Mouse (Mus musculus) large intestine, adult 2 months (tissue): ENCODE results near the gene Trmt10a. TPM values are rescaled to one million over a fixed set of nuclear protein-coding genes. Genes with fewer than 3 reads are reported as not detected.
"Not testable (repeated sequence)": the region's sequence is repeated elsewhere in the genome, so short reads cannot be mapped to it uniquely, and the experiment has no call there.

ENCODE experiments used
- DNase-seq: peaks from one replicate; pipeline ENCODE4 v3.0.0-alpha.2; 2012; ENCODE audit warnings: low read depth, low spot score
- WGBS: fragments of 180-500 bp; shearing (Covaris S2); methylation state at CpG from one replicate; pipeline ENCODE4 v1.1.7; 2018; 5-methylcytosine and 5-hydroxymethylcytosine counted together
- polyA plus RNA-seq: library from polyadenylated mRNA; depleted of rRNA; stranded (reverse); fragments of >200 nt; gene quantifications from 2 replicates; pipeline ENCODE4 v1.2.3, GENCODE M21; 2012

Gene Trmt10a
- polyA plus RNA-seq, 1 experiment, result 0.73 TPM

DNA sequence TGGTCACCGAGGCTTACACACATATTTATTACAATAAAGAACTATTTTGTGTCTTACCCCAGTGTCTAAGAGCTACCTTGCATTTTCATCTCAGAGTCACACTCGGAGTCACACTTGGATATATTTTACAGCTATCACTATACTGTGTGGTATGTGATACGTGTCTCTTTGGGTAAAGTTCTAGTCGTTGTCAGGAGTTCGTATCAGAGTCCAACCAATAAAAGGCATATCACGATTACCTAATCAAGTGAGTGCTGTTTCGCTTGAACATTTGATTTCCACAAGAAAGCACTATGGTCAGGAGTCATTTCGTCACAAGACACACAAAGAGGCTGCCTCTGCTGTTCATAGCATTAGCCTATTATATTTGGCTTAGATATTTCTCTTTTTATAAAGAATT lies 9.8 kb upstream of the Trmt10a start:
- no peak for DNase-seq
- WGBS, result 41% methylated on average over 8 of the region's 8 CpGs

DNA sequence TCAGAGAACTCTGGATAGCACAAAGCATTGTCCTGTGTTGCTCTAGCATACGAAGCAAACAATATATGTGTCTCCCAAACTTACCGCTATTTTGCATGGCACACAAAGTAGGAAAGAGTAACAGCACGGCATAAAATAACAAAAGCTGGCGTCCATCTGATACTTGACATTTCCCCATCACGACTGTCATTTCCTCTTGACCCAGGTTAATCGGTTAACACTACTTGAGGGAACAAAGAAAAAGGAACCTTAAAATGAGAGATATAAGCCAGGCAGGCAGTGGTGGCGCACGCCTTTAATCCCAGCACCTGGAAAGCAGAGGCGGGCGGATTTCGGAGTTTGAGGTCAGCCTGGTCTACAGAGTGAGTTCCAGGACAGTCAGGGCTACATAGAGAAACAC lies 9.3 kb upstream of the Trmt10a start:
- 79% methylated on average over 11 of the region's 11 CpGs for WGBS

DNA sequence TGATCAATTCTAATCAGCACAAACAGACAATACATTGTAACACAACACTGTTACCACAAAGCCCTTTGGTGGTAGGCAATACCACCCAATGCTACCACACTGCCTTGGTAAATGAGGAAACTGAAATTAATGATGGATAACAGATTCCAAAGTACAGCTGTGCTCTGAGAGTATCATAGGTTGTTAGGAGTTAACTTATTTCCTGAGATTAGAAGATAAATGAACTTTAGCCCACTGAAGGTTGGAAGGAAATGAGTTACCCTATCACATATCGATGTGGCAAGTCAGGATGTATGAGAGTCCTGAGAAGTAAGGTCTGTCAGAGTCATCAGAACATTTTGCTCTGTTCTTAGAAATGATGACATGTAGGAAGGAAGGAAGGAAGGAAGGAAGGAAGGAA lies 8.7 kb upstream of the Trmt10a start:
- 26% methylated on average over 1 of the region's 1 CpGs for WGBS
- DNase-seq, result no peak

More for the DNA sequence above, 9.3 kb upstream of the Trmt10a start:
- no peak for DNase-seq

DNA sequence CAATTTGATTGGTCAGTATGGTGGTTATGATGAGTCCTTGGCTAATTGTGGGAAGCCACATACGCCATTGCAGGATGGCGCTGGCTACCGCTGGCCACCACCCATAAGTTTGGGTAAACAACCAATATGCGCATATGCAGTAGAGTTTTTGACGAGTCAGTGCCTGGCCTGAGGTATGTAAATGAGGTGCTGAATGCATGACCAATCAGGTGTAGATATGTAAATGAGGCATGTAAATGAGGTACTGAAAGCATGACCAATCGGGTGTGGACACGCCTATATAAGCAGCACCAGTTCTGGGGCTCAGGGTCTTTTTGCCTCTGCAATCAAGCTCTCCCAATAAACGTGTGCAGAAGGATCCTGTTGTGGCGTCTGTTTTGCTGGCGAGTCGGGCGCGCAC lies 5.1 kb upstream of the Trmt10a start:
- WGBS, result 98% methylated on average over 13 of the region's 13 CpGs
- not testable (repeated sequence) for DNase-seq

DNA sequence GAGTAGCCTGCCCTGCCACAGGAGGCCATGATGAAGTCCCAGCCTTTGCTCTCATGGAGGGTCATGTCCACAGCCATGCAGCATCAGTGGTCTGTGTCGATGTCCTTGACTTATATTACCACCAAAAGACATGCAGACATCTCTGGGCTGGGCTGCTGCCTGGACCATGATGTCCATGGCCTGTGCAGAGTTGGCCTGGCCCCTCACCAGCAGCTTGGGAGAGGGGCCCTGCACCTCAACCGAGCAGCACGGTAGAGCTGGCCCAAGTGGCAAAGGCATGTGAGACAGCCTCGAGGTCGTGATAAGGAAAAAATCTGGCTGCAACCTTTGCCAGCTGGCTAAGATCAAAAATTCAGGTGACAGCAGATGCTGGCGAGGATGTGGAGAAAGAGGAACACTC lies 3.6 kb upstream of the Trmt10a start:
- no peak for DNase-seq
- 88% methylated on average over 6 of the region's 6 CpGs for WGBS

DNA sequence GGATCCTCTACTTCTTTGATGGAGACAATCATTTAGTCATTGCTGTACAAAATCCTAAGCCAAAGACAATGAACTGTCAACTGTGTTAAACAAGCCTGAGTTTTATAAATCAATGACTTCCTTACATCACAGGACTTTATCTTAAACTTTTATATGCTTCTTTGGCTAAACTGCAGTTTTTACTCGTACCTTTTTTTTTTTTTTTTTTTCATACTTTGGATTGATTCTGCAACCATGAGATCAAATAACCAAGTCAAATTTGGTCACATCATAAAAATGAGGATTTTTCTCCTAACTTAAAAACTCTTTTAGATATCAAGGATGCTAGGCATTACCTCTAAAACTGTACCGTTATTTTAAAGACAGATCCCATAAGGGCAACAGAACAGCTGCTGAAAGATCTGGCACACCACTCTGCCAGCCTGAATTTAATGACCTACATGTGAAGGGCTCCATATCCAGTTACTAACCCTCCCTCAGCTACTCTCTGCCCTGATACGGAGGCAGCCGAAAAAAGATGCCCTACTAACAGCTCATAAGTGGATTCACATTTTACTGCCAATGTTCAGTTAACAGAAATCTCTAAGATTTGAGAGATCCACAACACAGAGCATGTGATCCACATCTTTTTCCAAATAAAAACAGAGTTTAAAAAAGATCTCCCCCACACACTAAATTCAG lies 1.1 kb upstream of the Trmt10a start:
- WGBS, result 31% methylated on average over 4 of the region's 4 CpGs
- DNase-seq, result no peak

DNA sequence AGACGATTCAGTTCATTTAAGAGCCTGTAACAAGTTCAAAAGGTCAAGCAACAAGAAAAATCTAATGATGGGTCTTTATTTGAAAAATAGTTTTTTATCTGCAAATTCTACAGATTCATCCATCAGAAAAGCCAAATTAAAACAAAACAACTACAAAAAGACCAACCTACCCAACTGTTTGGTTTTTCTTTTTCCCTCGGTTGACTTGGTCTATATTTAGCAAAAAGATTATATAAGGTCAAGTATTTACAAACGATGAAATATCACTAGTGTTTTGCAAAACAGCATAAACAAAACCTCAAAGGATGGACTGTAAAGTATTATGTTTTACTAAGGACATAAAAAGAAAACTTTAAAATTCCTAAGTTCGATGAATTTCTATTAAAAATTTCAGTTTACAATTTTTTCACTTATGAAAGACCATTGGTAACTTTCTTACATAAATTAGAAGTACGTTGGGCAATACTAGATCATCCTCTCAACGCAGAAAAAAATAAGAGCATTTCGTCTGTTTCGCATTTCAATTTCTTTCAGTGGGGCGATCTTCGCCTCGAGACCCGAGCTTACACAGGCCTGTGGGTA lies 424 bp upstream of the Trmt10a start:
- no peak for DNase-seq
- 1% methylated on average over 12 of the region's 12 CpGs for WGBS

DNA sequence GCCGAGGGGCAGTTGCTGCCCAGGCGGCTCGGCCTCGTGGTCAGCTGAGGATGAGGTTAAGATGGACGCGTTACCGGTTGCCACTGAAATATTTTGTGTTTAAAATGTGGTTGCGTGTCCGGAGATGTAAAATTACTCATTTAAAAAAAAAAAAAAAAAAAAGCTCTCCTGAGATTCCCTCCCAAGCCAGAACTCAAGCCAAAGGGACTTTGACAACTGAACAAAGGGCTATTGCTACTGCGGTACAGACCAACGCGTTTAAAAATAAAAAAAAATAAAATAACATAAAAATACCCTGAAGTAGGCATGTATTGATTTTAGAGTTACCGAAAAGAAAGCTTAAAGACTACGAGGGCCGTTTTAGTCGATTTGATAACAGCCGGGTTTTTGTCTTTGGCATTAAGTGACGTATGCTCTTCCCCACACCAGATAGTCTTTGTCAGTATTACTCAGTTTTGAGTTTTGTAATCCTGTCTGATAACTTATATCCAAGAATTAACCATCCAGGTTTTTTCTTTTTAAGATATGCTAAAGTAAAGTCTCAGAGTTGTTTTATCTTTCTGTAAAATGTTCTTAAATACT lies 903 bp downstream of the Trmt10a start:
- DNase-seq, result no peak
- WGBS, result under 1% methylated on average over 18 of the region's 18 CpGs

DNA sequence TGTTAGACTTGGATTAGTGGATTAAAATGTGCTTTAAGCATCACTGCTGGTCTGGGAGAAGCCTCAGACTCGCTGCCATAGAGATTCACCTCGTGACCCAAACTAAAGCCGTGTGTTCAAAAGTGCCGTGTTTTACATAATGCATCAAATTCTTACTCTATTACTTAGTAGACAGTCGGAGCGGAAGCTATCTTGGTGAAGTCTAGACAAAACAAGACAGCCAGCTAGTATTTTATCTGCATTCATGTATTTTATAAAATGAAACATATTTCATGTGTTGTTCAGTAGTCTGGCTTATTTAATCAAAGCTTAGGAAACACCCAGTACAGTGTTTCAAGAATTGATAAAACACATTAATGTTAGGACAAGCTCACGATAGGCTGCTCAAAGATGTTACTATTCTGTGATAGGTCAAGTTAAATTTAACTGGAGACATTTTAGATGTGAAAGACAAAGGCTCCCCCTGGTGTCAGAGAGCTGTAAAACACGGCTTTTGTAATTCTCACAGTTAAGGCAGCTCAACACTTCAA lies 1.5 kb downstream of the Trmt10a start, which contains the start of gene Mttp:
Mttp (minus strand) TSS at position 327 of the 530 bp plus-strand sequence.
- DNase-seq, result peak; percentile 70
- under 1% methylated on average over 8 of the region's 8 CpGs for WGBS

DNA sequence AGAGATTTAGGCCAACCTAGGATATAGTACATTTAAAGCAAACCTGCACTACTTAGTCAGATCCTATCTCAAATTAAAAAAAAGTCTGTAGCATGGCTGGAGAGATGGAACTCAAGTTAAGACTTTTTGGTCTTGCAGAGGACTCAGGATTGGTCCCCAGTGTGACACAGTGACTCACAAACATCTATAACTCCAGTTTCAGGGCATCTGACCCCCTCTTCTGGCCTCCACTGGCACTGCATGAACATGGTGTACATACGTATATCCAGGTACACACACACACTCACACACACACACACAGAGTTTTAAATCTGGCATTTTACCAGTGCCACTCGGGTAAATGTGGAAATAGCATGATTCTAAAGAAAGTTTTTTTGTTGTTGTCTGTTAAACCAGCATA lies 5.6 kb downstream of the Trmt10a start:
- 95% methylated on average over 2 of the region's 2 CpGs for WGBS
- no peak for DNase-seq

DNA sequence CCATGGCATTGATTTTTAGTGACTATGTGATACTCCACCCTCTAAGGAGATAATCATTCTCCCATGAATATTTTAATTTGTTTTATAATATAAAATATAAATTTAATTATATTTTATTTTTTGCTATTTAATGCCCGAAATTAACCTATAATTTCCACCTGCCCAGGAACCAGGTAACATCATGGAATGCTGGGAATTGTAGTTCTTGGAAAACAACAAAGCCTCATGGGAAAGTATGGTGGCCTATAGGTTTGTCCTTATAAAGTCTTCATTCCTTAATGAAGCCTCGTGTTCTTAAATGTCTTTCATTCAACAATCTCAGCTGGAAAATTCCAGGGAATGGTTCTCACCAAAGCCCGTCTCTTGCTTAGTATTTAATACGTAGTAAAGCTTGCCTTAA lies 11.8 kb downstream of the Trmt10a start:
- no peak for DNase-seq
- 93% methylated on average over 4 of the region's 4 CpGs for WGBS

DNA sequence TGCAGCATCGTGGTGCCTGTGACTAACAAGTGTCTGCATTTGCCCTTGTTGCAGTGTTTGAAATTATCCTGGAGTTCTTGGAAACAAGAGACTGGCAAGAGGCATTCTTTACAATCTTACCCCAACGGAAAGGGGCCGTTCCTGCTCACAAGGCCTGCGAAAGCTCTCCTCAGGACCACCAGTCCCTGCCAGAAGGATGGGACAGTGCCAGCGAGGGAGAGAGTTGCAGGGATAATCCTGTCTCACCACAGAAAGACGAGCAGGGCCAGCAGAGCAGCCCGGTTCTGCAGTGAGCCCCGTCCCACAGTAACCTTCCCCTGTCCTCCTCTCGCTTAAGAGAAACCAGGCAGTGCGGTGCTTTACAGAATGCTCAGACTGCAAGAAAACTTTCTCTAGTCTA lies 13.4 kb downstream of the Trmt10a start:
- WGBS, result 78% methylated on average over 10 of the region's 10 CpGs
- DNase-seq, result no peak

DNA sequence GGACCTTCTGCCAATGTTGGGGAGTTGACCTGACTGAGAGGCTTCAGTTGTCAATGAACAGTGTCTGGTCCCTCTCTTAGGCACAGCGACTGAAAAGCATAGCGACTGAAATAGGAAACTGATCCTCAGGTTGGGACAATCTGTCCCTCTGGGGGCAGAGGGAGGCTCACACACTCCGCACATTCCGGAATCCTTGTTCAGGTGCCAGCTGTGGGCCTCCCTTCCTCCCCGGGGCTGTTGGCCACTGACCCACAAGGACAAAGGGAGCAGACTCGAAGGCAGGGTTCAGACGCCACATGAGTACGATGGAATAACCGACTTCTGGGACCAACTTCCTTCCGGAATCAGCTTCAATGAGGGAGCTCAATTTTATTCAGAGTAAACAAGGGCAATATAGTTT lies 18.4 kb downstream of the Trmt10a start:
- WGBS, result 84% methylated on average over 10 of the region's 10 CpGs
- DNase-seq, result no peak

DNA sequence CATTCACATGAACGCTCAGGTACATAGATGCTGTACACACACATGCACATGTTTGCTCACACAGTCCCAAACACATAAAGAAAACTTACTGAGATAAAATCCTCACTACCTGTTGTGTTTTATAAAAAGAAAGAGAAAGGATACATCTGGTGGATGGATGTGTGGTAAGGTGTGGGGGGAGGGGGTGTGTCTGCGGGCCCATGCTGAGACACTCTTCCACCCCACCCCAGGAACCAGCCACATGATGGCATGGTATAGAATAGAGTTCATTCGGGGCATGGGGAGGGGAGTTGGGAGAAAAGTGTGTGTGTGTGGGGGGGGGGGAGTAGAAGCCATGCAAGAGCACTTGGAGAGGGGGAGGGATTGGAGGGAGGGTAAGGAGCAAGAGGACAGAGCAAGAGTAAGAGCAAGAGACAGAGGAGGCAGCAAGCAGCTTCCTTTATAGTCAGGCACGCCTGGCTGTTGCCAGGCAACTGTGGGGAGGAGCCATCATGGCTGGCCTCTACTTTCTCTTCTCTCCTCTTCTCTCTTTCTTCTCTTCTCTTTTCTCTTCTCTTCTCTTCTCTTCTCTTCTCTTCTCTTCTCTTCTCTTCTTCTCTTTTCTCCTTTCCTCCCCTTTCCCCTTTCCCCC lies 19.4 kb downstream of the Trmt10a start:
- no peak for DNase-seq
- WGBS, result 62% methylated on average over 4 of the region's 4 CpGs

DNA sequence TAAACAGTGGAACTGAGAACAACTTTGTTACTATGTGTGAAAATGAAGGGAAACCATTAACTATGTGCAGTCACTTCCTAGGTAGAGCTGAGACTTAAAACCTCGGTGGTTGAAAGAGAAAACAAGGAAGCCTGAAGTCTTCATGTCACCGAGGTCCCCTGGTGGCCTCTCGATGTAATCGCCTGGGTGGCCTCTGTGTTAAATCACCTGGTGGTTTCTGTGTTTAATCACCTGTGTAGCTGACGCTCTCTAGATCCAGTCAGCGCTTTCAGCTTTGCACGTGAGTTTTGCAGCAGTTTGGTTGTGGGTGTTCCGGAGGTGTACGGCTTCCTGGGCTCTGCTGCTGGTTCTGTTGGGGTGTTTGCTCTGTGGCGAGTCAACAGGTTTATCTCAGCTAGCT lies 30.0 kb downstream of the Trmt10a start:
- no peak for DNase-seq
- WGBS, result 73% methylated on average over 10 of the region's 10 CpGs

DNA sequence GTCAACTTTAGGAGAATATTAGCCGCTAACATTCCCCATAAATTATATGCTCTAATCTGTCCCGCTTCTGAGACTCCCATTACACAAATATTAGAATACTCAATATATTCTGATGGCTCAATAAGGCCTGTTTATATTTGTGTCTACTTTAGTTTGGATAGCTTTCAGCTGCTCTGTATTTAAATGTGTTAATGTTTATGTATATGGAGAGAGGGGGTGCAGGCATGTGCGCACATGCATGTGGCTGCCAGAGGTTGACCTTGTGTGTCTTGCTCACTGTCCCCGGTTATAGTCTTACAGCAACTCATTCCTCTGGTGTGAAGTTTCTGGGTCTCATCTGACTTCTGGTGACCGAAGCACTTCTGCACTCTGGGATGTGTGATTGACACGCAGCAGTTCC lies 32.3 kb downstream of the Trmt10a start:
- no peak for DNase-seq
- WGBS, result 77% methylated on average over 6 of the region's 6 CpGs

DNA sequence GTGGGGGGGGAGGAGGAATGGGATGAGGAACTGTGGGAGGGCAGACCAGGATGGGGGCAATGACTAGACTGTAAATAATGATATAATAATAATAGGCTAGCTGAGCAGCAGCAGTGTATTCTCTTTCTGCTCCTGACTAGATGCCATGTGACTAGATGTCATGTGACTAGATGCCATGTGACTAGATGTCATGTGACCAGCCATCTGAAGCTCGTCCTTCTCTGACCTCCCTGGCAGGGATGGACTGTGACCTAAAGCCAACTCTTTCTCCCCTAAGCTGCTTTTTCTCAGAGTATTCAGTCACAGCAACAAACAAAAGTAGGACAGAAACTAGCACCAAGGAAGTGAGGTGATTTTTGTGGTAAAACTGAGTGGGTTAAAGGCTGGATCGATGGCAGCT lies 38.8 kb downstream of the Trmt10a start:
- 68% methylated on average over 2 of the region's 2 CpGs for WGBS

DNA sequence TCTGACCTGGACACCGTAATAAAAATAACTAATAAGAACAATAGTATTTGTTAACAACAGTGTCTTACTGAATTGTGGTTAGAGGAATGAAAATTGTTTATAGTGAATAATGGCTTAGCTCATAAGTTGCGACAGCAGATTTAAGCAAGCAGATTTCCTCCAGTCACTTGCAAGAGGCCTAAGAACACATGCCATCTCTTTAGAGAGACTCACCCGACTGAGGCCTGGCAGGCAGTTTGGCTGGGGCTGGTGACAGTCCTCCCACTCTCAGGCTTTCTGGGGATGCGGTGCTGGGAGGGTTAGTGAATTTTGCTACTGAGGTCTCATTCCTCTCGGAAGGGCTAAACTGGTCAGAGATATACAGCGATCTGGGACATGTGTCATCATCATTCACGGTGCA lies 40.1 kb downstream of the Trmt10a start:
- 80% methylated on average over 7 of the region's 7 CpGs for WGBS
- no peak for DNase-seq

More for the DNA sequence above, 38.8 kb downstream of the Trmt10a start:
- DNase-seq, result no peak

DNA sequence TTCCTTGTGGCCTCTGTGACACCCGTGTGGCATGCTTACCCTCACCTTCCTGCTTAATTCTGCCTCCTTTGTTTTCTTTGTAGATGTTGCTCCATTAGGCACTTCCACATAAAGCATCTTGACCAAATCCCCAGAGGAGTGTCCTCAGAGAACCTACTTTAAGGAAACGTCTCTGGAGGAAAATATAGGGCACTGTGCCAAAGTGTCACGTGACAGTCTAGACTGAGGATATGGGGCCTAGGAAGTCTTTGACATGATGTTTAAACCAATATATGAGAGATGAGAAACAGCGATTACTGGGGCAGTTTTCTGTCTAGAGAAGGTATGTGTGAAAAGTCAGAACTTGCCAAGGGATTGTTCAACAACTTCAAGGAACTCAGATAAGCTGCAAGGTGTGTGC lies 42.0 kb downstream of the Trmt10a start:
- peak; percentile 6 for DNase-seq
- 15% methylated on average over 4 of the region's 4 CpGs for WGBS
